Mouse (Mus musculus) MEL (cell line): ENCODE data around the gene Sptbn1.

Experiments
- CHD1 ChIP-seq: IDR thresholded peaks from 2 replicates; pipeline ENCODE4 v1.6.1; 2012; ENCODE audit warnings: low read depth, mild to moderate bottlenecking, inconsistent platforms, low read length, improper control_type of control experiment
- CTCF ChIP-seq, 3 experiments: IDR thresholded peaks in 2 of 3; conservative IDR thresholded peaks in 1 of 3; 2 replicates each; pipeline ENCODE4 v1.5.1; 2011 to 2012; ENCODE audit warnings: low read length in 3 of 3, low read depth in 2 of 3, mild to moderate bottlenecking in 2 of 3, improper control_type of control experiment in 1 of 3, inconsistent platforms in 1 of 3, mixed read lengths in 1 of 3, moderate library complexity in 1 of 3; ENCODE audit not compliant: control insufficient read depth in 1 of 3, insufficient read depth in 1 of 3, poor library complexity in 1 of 3, severe bottlenecking in 1 of 3
- ELF1 ChIP-seq: IDR thresholded peaks from 2 replicates; pipeline ENCODE4 v1.6.1; 2014; ENCODE audit warnings: low read depth, mild to moderate bottlenecking, inconsistent platforms, low read length, improper control_type of control experiment, moderate library complexity
- EP300 ChIP-seq, 2 experiments: IDR thresholded peaks; 2 replicates each; pipeline ENCODE4 v1.6.1; 2011; ENCODE audit warnings: improper control_type of control experiment in 2 of 2, low read length in 2 of 2, low read depth in 1 of 2, mild to moderate bottlenecking in 1 of 2
- JUND ChIP-seq: IDR thresholded peaks from 2 replicates; pipeline ENCODE4 v1.6.1; 2011; ENCODE audit warnings: low read depth, mild to moderate bottlenecking, improper control_type of control experiment, low read length
- MAX ChIP-seq: IDR thresholded peaks from 2 replicates; pipeline ENCODE4 v1.6.1; 2011; ENCODE audit warnings: low read length, improper control_type of control experiment
- MAZ ChIP-seq: IDR thresholded peaks from 2 replicates; pipeline ENCODE4 v1.6.1; 2012; ENCODE audit warnings: low read depth, mild to moderate bottlenecking, inconsistent platforms, low read length, improper control_type of control experiment
- NRF1 ChIP-seq: IDR thresholded peaks from 2 replicates; pipeline ENCODE4 v1.6.1; 2014; ENCODE audit warnings: low read depth, mild to moderate bottlenecking, inconsistent platforms, low read length, improper control_type of control experiment, moderate library complexity; ENCODE audit not compliant: poor library complexity, insufficient read depth, severe bottlenecking
- POLR2A ChIP-seq, 2 experiments: IDR thresholded peaks; 2 replicates each; pipeline ENCODE4 v1.6.1; 2011 to 2012; ENCODE audit warnings: low read length in 2 of 2, mild to moderate bottlenecking in 2 of 2, control low read depth in 1 of 2, improper control_type of control experiment in 1 of 2, low read depth in 1 of 2, moderate library complexity in 1 of 2; ENCODE audit not compliant: control insufficient read depth in 1 of 2, insufficient read depth in 1 of 2, poor library complexity in 1 of 2
- SIN3A ChIP-seq: IDR thresholded peaks from 2 replicates; pipeline ENCODE4 v1.6.1; 2012; ENCODE audit warnings: low read length, improper control_type of control experiment, inconsistent platforms
- TBP ChIP-seq: IDR thresholded peaks from 2 replicates; pipeline ENCODE4 v1.8.0; 2011; ENCODE audit warnings: low read depth, low read length, improper control_type of control experiment
- ZC3H11A ChIP-seq: IDR thresholded peaks from 2 replicates; pipeline ENCODE4 v1.6.1; 2012; ENCODE audit warnings: low read depth, mild to moderate bottlenecking, inconsistent platforms, low read length, improper control_type of control experiment
- ZMIZ1 ChIP-seq: IDR thresholded peaks from 2 replicates; pipeline ENCODE4 v1.6.1; 2012; ENCODE audit warnings: low read depth, mild to moderate bottlenecking, inconsistent platforms, low read length, improper control_type of control experiment, moderate library complexity

GRCm38 (mm10) chr11:30166551-30166922, 101.4 kb downstream of the Sptbn1 start:
- TF ChIP-seq JUND (no peak), ZMIZ1 (no peak), CHD1 (no peak), CTCF (IDR thresholded peaks at IDR 0.05 in 2 of 3, conservative IDR thresholded peaks at IDR 0.05 in 1 of 3; ENCODE audit: control insufficient read depth in 1 of 3, insufficient read depth in 1 of 3, low read depth in 2 of 3, low read length in 3 of 3, poor library complexity in 1 of 3, severe bottlenecking in 1 of 3) (no peak), ZC3H11A (no peak), NRF1 (no peak), TBP (no peak), POLR2A (IDR thresholded peaks at IDR 0.05; ENCODE audit: control insufficient read depth in 1 of 2, insufficient read depth in 1 of 2, low read depth in 1 of 2, low read length in 2 of 2, poor library complexity in 1 of 2) (no peak), SIN3A (no peak), MAZ (no peak), EP300 (IDR thresholded peaks at IDR 0.05; ENCODE audit: low read depth in 1 of 2, low read length in 2 of 2) (no peak), MAX (no peak), ELF1 (no peak)
